Mouse (Mus musculus): ENCODE results near the gene Ccnb1ip1. TPM values are rescaled to one million over a fixed set of nuclear protein-coding genes. Genes with fewer than 3 reads are reported as not detected.

Gene Ccnb1ip1
- total RNA-seq, 2 experiments from 2014 or later = 0.39 TPM; not detected in 1

DNA sequence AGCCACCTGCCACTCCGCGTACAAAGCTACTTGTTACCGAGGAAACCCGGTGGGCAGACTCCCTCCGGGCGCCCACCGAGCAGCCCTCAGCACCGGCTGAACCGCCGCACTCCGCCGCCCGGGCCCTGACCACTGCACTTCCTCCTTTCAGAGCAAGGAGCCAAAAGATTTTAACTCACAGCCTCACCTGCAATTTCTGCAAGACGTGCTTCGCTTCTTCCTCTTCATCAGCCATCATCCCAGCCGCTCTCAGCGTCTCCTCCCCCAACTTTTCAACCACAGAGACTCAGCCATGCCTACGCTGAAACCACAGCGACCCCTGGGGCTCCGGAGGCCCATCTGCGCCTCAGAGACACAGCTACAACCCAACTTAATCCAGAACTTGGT, 22.3 kb downstream of the Ccnb1ip1 start, which contains the start of gene Ttc5:
Gene Ttc5 (minus strand): TSS at position 269 of the 387 bp plus-strand sequence.
- peak; percentile 67 for DNase-seq (ENCODE audit: low spot score)
- intact Hi-C loops (cut with DNase I) = loop anchor here (2.0 kb wide), 1 partner anchor 22 kb away; the partner anchor contains the start of genes Ccnb1ip1 and Parp2

DNA sequence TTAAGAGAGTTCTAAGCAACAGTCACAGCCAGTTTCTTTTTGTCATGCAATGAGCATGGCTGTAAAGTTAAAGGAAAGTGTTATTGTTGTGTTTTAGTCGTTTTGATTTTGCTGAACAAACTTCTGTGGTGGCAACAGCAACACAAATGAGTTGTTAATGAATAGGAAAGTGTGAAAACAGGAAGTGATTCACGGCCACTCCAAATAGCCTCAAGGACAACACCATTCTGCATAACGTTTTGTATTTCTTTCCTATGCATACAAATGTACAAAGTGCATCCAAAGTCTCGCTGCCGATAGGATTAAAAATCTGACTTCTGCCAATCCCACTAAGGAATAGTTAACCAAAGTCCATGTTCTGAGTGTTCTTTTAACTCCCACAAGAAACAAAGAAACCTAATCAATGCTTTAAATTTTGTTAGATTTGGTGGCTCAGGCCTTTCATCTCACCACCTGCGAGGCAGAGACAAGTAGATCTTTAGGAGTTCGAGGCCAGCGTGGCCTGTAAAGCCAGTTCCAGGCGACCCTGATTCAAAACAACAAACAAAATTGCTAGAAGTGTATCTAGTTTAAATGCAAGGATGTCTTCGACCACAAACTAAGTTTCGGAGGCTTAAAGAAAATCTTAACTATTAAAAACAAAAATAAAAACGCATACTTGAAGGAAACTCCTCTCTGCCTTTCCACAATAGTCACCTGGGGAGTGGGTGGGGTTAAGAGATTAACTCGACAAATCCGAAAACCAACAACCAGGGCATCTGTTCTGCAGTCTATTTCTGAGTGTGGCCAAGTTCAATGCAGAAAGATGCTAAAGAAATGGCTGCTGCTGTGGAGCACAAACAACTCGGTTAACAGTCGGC, 22.9 kb downstream of the Ccnb1ip1 start:
- no peak for DNase-seq (ENCODE audit: low spot score)
- intact Hi-C loops (cut with DNase I) = loop anchor here (2.0 kb wide), 1 partner anchor 22 kb away; the partner anchor contains the start of genes Ccnb1ip1 and Parp2

DNA sequence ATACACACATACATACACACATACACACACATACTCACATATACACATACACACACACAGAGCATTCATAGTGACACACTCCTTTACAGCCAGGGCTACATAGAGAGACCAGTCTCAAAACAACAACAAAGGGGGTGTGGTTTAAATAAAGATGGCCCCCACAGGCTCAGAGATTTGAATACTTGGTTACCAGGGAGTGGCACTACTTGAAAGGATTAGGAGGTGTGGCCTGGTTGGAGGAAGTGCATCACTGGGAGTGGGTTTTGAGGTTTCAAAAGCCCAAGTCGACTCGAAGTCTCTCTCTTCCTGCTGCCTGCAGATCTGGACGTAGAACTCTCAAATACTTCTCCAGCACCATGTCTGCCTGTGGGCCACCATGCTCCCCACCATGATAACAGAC, 25.4 kb downstream of the Ccnb1ip1 start:
- intact Hi-C loops (cut with DNase I) = no loop called here
- no peak for DNase-seq (ENCODE audit: low spot score)

DNA sequence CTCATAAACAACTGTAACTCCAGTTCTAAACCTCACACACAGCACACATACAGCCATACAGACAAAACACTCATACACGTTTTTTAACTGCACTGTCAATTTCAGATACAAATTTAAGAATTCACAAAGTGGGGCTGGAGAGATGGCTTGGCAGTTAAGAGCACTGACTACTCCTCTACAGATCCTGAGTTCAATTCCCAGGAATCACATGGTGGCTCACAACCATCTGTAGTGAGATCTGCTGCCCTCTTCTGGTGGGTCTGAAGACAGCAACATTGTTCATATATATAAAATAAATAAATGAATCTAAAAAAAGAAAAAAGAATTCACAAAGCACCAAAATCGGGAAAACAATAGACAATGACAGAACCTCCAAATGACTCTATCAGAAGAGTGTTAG, 36.2 kb downstream of the Ccnb1ip1 start:
- DNase-seq (ENCODE audit: low spot score) = no peak
- intact Hi-C loops (cut with DNase I) = no loop called here

DNA sequence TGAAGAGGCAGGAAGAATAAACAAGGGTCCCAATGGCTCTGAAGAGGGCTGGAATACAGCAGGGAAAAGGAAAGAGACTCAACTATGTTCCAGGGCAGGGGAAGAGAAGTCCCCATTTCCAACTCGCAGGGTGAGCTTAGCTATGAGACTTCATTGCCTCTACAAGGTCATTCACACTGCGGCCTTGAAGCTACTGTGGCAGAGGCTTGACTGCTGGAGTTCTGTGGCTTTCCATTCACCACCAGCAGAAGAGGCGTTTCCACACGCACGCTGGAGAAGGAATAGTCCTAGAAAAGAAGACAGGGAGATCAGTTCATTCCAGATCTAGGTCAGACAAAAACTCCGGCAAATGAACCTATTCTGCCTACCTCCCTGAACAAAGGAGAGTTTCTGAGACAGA, 41.8 kb downstream of the Ccnb1ip1 start:
- intact Hi-C loops (cut with DNase I) = no loop called here
- DNase-seq (ENCODE audit: low spot score) = no peak

DNA sequence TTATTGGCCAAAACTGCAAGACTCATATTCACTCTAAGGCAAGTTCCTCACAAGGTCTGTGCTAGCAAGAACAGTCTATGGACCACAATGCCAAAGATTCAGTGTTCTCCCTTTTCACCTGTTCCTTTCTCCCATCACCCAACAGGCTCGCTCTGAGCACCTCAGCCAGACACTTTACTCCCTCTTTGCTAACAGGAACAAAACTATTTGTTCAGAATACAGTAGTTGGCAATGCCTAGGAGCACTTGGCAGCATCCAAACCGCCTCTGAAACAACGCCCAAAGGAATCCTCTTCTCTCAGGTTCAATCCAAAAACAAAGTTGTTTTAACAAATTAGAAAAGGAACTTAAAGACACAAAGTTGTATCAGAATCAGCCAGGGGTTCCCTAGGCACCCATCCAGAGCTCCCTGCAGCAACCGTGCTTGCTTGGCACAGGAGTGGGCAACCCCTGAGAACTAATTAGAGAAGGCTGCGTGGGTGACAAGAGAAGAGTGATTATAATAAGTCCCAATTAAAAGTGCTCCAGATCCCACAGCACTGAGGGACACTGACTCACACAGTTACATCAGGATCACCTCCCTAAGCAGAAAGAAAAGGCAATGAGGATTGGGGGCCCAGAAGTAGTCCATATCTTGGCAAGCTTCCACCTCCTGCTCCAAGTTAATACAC, 49.0 kb downstream of the Ccnb1ip1 start:
- DNase-seq (ENCODE audit: low spot score) = no peak
- intact Hi-C loops (cut with DNase I) = no loop called here

DNA sequence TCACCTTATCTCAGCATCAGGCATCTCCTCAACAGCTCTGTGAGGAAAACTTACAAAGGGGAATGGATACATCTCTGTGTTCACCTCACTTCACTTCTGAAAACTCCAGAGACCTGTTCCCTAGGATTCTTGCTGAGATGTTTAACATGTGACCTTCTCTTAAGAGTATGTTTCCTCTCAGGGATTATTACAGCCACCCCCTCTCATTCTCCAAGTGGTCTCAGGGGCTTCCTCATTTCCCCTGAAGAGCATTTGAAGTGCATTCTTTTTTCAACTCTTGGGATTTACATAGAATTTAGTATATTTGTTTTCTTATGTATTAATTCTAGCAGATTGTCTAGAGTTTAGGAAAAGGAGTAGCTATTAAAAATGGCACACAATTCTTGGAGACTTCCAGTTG, 62.5 kb downstream of the Ccnb1ip1 start, which contains the start of gene Olfr749:
Gene Olfr749 (minus strand): TSS at position 101 of the 400 bp plus-strand sequence.
- intact Hi-C loops (cut with DNase I) = no loop called here
- DNase-seq (ENCODE audit: low spot score) = no peak

DNA sequence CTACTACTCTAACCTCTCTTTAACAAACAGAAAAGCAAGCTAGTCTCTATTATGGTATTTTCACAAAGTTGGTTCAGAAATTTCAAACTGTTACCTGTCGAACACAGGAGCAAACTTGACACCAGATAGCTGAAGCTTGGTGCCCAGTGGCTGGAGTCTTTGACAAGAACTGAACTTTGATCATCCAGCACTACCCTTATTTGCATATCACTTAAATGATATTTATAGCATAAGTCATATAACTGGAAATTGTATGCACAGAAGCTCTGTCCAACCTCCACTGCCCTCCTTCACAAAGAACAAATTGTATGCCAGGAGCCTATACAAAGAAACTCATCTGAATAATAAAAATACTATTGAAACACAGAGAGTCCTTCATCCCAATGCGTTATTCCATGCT, 65.9 kb downstream of the Ccnb1ip1 start:
- intact Hi-C loops (cut with DNase I) = no loop called here
- DNase-seq (ENCODE audit: low spot score) = no peak

DNA sequence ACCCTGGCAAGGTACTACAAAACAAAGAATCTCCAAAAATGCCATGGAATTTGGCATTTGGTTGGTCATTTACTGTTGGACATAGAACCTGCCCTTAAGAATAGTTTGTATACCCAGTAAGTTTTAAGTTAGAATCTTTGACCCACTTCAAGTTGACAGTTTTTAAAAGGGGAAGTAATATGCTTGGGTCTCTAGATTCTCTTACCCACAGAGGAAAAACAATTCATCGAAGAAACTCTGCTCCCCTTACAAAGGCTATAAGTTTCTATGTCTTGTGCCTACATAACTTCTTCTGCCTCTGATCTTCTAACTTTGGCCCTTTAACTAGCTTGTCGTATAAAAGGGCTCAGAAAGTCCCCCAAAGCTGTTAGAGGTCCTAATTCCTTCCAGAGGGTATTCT, 67.2 kb downstream of the Ccnb1ip1 start:
- no peak for DNase-seq (ENCODE audit: low spot score)
- intact Hi-C loops (cut with DNase I) = no loop called here

Other genes with a start within 250 kb of the Ccnb1ip1 start
- gene Olfr744, start 192.9 kb downstream of the Ccnb1ip1 start, total RNA-seq (2021) = not detected
- not detected for gene Olfr745, start 168.3 kb downstream of the Ccnb1ip1 start, total RNA-seq (2021)
- not detected for gene Olfr746, start 160.6 kb downstream of the Ccnb1ip1 start, total RNA-seq (2021)
- not detected for gene Olfr747, start 114.5 kb downstream of the Ccnb1ip1 start, total RNA-seq (2021)
- not detected for gene Olfr748, start 100.4 kb downstream of the Ccnb1ip1 start, total RNA-seq (2021)
- not detected for gene Olfr749, start 62.6 kb downstream of the Ccnb1ip1 start, total RNA-seq (2021)
- gene Ttc5, start 22.2 kb downstream of the Ccnb1ip1 start, total RNA-seq (2021) = 10 to 100 TPM; 16.2 to 17.0 TPM
- 10 to 100 TPM; 13.4 to 16.0 TPM for gene Parp2, start 109 bp upstream of the Ccnb1ip1 start, total RNA-seq (2021)
- 10 to 100 TPM in 1 of 2 experiments, 1 to 10 TPM in 1; 9.3 to 10.2 TPM for gene Tep1, start 62.8 kb upstream of the Ccnb1ip1 start, total RNA-seq (2021)
- 10 to 100 TPM; 21.5 to 32.5 TPM for gene Klhl33, start 89.8 kb upstream of the Ccnb1ip1 start, total RNA-seq (2021)
- gene Osgep, start 117.2 kb upstream of the Ccnb1ip1 start, total RNA-seq (2021) = 10 to 100 TPM; 66.1 to 70.3 TPM
- gene Apex1, start 117.2 kb upstream of the Ccnb1ip1 start, total RNA-seq (2021) = 10 to 100 TPM; 22.6 to 23.2 TPM
- 10 to 100 TPM; 21.1 to 23.6 TPM for gene Pip4p1, start 123.1 kb upstream of the Ccnb1ip1 start, total RNA-seq (2021)
- gene Pnp, start 123.3 kb upstream of the Ccnb1ip1 start, total RNA-seq (2021) = 10 to 100 TPM; 12.2 to 13.5 TPM
- gene Gm49342, start 136.8 kb upstream of the Ccnb1ip1 start, total RNA-seq (2021) = 10 to 100 TPM; 12.6 TPM
- gene Pnp2, start 148.3 kb upstream of the Ccnb1ip1 start, total RNA-seq (2021) = under 1 TPM; 0.61 to 0.75 TPM
- gene Rnase10, start 200.0 kb upstream of the Ccnb1ip1 start, total RNA-seq (2021) = under 1 TPM in 1 of 2 experiments, not detected in 1; 0.39 TPM
- gene Rnase9, start 234.1 kb upstream of the Ccnb1ip1 start, total RNA-seq (2021) = not detected
- not detected for gene Rnase11, start 242.4 kb upstream of the Ccnb1ip1 start, total RNA-seq (2021)
- gene Rnase12, start 249.9 kb upstream of the Ccnb1ip1 start, total RNA-seq (2021) = not detected